Mouse (Mus musculus) heart, postnatal 0 days (tissue): ENCODE measurements around the gene Aar2.

Experiments used
- CTCF ChIP-seq: IDR thresholded peaks from 2 replicates; pipeline ENCODE4 v1.5.1; 2016; ENCODE audit warnings: antibody characterized with exemption, control low read depth, low read depth
- EP300 ChIP-seq: IDR thresholded peaks from 2 replicates; pipeline ENCODE4 v1.6.1; 2016; ENCODE audit warnings: antibody characterized with exemption, low read depth

- no peak for TF ChIP-seq EP300
- TF ChIP-seq CTCF: peak; percentile 44
These were observed 36.9 kb downstream of the Aar2 start for GRCm38 (mm10) chr2:156584154-156584796.
